Mouse (Mus musculus): ENCODE measurements around the gene Mecom. TPM values are rescaled to one million over a fixed set of nuclear protein-coding genes. Genes with fewer than 3 reads are reported as not detected.

Mecom gene
- polyA plus RNA-seq, 1 experiment = 3.7 TPM

DNA sequence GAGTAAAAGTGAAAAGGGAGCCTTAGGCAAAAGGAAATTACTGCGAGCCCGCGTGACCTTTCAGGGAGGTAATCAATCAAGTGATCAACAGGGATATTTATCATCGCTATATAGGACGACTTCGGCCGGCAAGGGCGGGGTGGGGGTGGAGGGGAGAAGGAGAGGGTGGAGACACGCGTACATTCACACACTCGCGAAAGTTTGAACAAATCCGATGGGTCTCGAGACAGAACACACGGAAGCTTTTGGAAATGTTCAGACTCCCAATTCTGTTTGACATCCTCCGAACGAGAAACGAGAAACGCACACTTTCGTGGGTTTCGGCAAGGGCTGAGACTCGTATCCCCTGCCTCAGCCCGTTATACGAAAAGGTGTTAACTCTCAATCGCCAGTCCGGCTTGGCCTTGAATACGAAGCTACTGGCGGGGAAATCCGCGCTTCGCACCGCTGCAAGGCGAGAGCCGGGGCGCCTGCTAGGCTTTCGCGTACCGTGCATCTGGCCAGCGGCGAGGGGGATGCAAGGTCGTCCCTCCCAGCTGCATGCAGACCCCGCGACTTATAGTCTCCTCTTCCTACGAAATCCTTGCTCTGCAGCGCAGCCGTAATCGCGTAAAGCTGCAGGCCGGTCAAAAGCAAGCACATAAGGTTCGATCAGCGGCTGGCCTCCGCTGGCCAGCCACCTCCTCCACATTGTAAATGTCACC is 33.6 kb downstream of the Mecom start:
- no peak for DNase-seq (ENCODE audit: low read depth)

DNA sequence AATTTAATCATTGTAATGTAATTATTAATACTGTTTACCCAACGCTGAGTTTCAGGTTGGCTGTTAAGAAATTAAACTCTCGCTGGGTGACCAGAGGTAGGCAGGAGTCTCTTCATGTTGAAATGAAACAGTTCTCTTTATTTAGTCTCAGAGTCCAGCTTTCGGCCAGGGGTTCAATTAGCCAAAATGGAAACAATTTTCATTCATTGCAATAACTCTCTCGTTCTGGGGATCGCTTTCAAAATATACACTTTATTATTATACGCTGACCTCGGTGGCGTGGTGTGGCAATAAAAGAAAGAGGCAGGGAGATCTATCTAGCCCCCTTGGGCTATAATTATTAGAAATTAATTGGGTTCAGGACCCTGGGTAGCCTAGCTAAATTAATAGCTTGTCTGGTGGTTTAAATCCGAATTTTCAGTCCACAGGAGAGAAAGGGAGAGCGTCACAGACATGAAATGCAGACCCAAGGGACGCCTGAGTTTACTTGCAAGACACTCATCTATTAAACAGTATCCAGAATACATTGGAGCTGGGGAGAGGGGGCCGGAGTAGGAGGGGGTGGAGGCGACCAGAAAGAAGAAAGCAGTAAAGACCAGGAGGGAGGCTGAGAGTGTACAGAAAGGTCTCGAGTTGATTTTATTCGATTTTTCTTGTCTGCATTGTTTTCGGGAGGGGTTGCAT is 34.4 kb downstream of the Mecom start:
- no peak for DNase-seq (ENCODE audit: low read depth)

DNA sequence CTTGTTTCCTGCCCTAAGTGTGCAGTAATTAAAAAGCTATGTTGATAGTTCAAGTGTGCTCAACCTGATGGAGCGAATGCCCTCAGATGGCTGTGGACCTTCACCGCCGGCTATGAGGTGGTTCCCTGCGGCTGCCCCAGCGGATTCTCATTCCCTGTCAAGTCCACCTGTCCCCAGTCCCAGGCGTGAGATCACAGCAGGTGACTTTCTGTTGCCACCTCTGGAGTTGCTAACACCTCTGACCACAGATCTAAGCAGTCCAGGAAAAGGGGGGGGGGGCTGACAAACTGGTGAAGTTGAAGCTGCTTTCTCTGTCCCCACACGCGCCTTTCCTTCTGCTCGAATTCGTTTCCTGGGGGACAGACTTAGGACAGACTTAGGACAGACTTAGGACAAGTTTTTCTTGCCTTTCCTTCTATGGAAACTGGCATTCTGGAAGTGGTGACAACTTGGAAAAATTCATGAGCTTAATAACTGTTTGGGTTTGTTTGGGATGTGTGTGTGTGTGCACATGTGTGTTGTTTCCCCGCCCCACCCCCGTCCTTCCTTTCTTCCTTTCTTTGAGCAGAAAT is 35.3 kb downstream of the Mecom start:
- no peak for DNase-seq (ENCODE audit: low read depth)

DNA sequence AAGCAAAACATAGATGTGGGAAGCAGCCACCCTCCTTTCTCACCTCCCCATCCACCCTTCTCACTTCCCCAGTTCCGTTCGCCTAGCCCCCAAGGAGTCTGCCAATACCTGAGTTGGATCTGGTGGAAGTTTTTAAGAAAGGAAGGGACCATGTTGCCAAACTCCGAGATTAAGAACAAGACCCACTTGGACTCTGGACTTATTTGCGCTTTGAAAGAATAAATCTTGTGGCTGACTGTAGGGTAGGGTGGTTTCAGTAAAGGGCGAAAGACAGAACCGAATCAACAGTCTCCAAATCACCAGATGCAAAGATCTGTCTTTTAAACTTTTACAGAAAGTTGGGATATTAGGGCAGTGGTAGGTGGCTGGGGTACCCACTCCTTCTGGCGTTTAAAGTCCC is 36.0 kb downstream of the Mecom start:
- no peak for DNase-seq (ENCODE audit: low read depth)

DNA sequence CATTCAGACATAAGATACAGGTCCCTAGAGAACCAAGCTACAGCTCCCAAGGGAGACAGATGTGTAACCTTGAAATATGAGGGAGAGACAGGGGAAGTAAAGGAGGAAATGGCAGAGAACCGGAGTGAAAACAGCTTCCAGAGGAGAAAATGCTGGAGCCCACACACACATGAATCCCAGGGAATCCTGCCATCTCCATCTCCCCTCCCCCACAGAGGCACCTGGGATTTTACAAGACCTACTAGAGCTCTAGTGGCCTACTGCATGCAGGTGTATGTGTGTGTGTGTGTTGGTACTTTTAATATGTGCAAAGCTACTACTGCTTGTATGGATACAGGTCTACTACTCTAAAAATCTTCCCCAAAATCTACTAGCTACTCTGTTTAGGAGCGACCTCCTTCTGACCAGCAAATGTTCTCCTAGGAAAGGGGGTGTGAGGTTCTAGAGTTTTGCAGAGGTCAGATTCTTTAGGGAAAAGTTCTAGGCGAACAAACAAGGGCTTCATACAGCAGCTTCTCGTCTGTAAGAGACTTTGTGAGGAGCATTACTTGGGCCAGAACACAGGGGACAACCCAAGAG is 36.7 kb downstream of the Mecom start:
- no peak for DNase-seq (ENCODE audit: low read depth)

DNA sequence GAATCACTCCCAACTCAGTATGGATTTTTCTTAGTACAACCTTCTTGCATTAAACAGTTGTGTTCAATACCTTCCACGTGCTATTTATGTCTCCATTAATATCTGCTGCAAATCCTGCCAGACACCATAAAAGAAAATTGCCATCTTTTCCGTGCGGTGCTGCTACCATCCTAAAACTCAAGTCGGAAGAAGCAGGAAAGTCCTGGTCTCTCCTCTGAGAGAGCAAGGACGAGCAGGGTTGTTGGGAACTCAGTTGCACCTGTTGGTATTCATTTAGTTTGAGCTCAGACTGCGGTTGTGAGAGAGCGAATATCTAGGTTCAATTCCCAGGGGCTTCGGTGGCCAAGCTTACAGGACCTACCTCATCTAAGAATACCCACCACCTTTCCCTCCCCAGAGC is 37.2 kb downstream of the Mecom start:
- DNase-seq (ENCODE audit: low read depth) = no peak

DNA sequence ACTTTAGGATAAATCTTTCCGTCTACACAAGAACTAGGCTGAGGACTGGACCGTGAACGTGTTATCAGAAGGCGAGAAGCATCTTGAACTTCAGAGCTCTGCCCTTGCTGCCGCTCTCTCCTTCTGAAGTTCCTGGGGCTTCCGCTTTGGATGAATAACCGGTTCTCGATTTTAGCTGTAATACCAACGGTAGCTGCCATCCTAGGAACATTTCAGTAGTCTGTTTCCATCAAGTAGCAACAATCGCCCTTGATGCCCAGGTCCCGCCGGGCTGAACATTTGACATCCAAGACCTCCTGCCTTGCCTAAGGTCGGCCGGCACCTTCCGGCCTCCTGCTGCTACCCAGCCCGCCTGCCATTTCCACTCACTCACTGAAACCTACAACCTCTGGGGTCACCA is 37.7 kb downstream of the Mecom start:
- DNase-seq (ENCODE audit: low read depth) = no peak

DNA sequence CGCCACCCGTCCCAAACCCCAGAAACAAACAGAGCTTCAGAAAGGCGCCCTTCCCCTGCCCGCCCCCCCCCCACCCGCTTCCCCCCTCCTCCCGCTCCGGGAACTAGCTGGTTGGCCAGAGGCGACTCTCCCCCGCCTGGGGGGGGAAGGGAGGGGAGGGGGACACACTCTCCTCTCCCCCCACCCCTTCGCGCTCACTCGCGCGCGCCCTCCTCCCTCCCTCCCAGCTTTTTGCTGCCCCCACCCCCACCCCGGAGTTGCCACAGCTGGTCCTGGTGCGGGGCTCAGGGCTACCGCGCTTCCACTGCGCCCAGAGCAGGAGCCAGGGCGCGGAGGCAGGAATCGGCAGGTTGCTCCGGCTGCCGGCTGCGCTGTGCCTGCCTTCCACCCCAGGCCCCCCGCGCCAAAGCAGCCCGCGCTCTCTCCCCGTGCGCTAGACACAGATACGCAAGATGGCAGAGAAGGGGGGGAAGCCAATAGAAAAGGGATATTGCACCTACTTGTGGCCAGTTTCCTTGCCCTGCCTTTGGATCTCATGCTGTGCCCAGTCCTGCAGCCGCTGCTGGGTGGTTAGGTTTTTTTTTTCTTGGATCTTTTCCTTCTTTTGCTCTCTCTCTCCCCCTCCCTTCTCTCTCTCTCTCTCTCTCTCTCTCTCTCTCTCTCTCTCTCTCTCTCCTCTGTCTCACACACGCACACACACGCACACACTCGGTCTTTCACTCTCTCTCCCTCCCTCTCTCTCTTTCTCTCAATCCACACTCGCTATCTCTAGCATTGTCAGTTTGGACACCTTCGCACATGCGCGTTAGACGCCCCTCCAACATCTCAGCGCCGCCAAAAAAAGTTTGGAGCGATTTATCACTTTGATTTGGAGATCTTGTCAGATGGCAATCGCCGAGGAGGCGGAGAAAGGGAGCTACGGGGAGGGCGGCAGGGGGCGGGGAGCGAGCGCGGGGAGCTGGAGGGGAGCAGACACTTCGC is 38.6 kb downstream of the Mecom start:
- no peak for DNase-seq (ENCODE audit: low read depth)

DNA sequence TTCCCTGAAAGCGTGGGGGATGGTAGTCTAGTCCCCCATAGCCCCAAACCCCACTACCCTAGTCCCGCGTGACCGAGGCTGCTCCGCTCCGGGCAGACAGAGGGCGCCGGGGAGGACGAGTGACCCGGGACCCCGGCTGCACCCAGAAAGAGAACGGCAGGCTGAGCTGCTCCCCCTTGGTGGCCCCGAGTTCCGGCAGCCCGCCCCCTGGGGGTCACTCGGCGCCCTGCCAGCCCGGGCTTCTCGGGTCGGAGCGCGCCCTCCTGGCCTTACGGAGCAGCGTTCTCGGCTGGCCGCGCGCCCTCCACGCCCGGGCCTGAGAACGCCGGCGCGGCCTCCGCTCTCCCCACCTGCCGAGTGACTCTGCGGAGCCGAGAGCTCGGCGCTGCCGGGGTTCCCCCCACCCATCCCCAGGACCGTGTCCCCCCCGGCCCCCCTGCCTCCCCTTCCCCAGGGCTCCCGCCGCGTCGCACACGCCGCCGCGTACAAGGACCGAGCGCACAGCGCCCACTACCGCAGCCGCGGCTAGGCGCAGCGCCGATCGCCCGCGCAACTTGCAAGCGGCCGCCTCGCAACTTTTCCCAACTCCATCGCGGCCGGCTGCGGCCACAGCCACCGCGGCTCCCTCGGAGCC is 39.4 kb downstream of the Mecom start:
- no peak for DNase-seq (ENCODE audit: low read depth)

DNA sequence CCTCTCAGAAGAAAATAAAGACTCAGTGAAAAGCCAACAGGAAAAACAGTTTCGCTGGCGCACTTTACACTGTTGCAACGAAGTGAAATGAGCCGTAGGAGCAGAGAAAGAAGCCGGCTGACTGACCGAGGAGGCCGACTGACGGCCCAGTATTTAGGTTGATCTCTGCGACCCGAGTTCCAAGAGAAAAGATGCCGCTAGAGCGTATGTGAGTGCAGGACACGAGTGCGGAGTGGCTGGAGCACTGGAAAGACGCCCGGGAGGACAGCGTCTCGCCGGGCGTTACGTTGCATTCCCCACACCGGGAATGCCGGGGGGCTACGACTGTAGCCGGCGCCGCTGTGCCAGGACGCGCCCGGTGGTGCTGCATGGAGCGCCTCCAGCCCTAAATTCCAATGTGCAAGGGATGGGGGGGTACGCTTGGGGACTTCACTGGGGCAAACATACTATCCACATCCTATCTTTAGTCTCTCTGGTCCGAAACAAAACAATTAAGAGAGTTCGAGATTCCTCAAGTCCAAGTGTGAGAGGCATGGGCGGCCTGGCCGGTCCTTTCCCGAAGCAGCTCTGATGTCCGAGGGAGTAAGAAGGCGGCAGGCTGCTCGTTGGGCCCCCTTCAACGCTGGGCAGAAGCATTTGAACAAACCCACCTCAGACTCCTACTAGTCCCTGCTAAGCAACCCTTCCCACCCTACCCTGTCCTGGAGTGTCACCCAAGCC is 40.1 kb downstream of the Mecom start:
- DNase-seq (ENCODE audit: low read depth) = no peak

DNA sequence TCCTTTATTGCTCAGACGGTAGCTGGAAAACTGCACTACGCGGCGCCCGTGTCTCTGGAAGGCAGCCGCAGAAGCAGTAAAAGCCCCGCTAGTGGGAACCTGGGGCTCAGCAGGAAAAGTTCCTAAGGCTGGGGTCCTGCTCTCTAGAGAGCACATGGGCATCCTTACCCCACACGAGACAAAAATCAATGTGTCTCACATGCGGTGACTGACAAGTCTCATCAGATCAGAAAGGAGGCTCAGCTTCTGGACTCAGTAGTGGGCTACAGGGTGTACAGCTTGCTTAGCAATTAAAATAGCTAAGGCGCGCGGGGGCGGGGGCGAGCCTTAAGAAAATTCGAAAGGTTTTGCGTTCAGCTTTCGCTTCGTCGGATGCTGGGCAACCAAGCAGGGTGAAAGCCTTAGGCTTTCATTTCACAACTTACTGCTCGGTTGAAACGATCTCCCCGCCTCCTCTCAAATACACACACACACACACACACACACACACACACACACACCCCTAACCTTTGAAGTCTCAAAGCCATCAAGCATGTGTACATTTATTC is 40.7 kb downstream of the Mecom start:
- DNase-seq (ENCODE audit: low read depth) = no peak

DNA sequence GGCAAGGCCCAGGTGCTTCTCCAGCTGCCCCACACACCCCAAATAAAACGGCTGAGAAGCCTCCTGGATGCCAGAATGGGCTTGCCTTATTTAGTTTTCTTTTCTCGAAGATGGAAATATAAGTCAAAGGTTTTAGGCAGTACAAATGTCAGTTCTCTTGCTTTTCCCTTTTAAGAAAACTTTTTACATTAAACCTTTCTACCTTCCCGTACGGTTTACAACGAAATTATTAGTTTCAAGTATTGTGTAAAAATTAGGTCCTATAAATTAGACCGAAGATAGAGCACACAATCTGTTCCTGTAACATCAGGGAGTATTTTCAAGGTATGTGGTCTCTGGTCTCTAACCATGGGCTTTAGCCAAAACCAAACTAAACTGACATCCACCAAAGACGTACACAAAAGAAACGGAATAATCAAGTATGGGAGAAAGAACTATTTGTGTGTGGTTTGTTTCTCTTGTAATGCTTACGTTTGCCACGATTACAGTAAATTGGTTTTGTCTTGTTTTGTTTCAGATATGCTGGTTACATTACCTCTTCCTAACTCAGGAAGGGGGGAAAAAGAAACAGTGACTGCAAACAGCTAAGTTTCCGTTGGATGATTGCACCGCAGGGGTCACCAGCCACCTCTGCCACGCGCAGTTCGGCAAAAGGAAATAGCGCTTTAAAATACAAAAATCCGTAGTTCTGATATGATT is 41.3 kb downstream of the Mecom start:
- DNase-seq (ENCODE audit: low read depth) = no peak

DNA sequence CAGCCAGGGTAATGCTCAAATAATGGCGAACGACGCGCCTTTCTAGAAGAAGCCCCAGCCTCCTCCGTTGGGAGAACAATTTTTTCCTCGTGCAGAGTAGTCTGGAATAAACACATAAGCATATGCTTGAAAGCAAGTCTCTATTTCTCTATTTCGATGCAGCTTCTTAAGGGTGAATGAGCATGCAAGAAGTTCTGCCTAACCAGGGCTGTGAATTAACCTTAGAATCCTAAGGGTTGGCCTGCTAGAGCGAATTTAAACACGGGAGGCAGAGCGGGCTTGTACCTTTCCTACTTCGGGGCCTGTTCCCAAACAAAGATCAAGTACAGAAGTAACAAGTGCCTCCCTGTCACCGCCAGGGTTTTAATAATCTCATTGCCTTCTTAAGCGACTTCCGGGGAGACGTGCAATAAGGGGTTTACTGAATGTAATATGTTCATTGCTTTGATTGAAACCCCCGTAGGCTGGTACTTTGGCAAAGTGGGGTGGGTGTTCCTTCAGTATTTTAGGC is 42.0 kb downstream of the Mecom start:
- DNase-seq (ENCODE audit: low read depth) = no peak

DNA sequence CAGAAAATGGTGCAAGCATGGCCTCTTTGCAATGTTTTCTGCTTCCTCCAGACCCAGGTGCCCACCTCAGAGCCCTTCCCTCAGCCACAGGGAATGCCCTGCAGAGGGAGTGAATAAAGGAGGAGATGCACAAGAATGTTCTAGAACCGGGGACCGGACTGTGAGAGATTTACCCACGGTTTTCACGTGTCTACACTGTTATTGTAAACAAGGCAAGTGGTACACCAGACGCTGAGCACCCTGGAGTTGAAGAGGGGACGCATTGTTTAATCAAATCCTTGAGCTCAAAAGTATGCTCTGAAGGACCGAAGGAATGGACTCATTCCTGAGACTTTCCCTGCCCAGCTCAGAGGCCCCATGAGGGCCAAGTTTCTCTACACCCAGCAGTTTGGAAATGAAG is 43.2 kb downstream of the Mecom start:
- DNase-seq (ENCODE audit: low read depth) = no peak

DNA sequence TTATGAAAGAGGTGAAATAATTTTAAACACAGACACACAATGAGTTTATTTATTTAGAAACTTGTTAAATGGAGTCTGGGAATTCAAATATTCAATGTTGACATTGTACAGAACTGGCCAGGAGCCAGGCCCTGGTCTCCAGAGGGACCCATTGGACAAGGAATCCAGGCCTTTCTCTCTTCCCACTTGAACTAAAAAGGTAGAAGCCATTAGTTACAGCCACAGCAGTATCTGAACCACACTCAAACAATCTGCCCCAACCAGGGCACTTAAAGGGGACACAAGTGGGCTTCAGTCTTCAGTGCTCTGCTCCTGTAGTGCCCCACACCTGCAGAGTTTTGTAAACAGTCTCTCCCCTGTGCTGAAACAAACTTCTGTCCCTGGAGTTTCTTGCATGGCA is 44.0 kb downstream of the Mecom start:
- no peak for DNase-seq (ENCODE audit: low read depth)

DNA sequence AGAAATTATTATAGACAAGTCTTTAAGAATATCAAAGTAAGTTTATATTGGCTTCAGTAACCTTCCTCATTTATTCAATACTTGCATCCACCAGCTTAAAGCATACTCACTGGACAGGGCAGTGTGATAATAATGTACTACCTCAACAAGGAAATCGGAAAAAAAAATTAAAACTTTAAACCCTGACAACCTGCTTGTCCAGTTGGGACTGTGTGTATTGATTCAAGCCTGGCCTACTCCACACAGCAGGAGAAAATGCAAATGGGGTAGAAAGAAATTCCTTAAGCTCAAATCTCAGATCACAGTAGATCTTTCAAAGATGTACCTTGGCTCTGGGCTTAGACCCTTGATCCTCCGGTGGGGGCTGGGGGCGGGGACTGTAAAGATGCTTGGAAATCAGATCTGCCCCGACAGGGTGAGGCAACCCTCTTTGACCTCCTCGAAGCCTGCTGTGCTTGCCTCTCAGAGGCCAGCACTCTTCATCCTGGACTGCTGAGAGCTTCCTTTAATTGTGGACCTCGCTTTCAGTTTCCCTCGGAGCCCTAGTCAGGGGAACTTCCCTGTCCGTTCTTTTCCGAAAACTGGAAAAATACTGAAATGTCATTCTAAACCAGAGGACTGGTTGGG is 49.5 kb downstream of the Mecom start:
- no peak for DNase-seq (ENCODE audit: low read depth)

DNA sequence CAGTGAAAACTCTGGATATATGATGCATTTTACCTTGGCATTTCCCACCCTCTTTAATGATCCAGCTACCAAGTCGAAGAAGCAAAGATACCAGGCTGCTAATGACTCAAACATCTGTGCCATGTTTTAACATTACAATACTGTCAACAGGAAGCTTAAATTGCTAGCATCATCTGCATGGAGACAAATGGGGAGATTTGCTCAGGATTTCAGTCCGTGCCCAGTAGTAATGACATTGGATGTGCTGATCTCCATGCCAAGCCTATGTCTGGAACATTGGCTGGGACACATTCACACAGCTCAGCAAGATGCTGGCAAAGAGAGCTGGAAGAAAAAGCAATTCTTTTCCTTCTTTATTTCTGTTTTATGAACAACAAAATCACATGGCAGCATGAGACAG is 53.4 kb downstream of the Mecom start:
- DNase-seq (ENCODE audit: low read depth) = no peak

DNA sequence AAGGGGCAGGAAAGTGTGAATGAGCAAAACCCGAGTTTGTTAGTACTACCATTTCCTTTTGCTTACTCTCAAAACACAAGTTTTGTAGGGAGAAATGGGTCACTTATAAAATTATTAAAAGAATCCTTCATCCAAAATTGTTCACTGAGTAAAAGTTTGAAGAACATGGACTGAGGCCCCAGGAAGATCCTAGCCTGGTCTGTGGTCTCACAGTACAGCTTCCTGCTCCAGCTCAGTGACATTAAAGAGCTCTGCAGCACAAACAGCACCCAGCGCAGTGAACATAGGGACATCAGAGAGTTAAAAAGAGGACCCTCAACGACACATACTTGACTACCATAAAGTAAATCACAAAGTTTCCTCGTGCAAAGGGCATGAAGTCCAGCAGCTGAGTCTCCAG is 59.0 kb downstream of the Mecom start:
- no peak for DNase-seq (ENCODE audit: low read depth)

DNA sequence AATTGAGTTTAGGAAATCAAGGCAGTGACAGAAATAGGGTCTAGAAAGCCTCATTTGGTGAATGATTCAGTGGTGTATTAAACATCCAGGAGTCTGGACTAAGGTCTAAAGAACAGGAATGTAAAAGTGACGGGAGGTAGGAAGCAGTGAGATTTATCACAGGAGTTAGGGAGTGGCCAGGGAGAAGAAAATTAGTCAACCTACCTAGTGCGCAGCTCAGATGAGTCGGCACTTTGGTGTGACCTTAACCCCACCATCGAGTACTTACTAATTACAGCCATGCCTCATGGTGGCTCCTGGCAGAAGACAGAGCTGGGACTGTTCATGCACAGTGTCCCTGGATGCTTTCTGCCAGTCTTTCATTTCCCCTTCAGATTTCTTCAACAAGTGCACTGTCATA is 61.4 kb downstream of the Mecom start:
- no peak for DNase-seq (ENCODE audit: low read depth)

All from gonadal fat pad, adult 2 months (tissue).